Mouse (Mus musculus): Measurements from ENCODE around the gene Nectin1.

DNA sequence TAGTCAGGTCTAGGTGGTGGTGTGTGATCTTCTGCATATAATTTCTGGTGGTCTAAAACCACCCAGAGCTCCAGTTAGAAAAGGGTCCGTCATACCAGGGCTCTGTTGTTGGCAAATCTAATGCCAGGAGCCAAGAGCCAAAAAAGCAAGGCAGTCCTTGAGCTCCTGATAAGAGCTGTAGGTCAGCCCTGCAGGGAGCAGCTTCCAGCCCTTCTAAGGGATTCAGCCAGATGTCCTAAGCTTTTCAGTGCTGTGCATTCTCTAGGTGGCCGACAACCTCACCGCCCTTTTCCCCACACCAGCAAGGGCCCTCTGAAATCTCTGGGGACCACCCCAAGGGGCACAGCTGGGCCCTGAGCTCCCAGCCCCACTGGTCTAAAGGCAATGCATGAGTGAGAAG is 52.2 kb downstream of the Nectin1 start:
- TF ChIP-seq EP300 (IDR thresholded peaks at IDR 0.05; ENCODE audit: low read depth) = no peak
- no peak for TF ChIP-seq CTCF (IDR thresholded peaks at IDR 0.05; ENCODE audit: low read depth)

Measured in liver, embryonic 14.5 days (tissue).